Mouse (Mus musculus): Measurements from ENCODE around the gene Sem1. TPM values are rescaled to one million over a fixed set of nuclear protein-coding genes. Genes with fewer than 3 reads are reported as not detected.

Sem1 gene
- 3.3 and 44.0 TPM in 2 replicates for polyA plus RNA-seq (2012; ENCODE audit: low replicate concordance)

DNA sequence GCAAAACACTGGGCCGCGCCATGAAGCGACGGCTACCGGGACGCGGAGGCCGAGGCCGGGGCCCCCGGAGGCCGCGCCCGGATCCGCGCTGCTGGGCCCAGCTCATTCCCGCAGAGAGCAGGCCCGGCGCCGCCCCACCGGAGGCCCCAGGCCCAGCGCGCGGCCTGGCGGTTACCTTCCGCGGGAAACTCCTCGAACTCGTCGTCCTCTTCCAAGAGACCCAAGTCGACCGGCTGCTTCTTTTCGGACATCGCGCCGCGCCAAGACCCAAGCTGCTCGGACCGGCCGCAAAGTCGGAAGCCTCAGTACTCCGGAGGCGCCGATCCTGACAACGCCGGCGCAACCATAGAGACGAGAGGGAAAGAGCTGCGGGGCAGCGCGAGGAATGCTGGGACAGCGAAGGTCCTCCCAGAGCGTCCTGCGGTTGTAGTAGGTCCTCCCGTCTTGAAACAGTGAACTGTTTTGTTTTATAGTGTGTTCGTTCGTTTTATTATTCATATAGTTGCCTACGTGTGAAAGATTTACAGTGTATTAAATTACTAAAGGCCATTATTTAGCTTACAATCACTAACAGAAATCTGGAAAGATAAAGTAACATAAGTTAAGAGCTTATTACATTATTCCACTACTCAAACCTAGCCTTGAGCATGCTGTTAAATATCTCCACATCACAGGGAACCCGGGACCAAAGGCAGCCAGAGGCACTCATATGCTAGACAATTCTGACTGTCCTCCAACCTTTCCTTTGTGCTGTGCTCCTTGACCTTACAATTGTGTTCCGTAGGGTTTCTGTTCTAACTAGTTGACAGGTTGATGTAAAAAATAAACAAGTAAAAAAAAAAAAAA lies at the start of gene Sem1:
TSS of gene Sem1 (minus strand) at position 360 of the 846 bp plus-strand sequence.

